Comparison of ENCODE assay signal across 24 mouse cellular contexts in genomic region chr4:87093612-87094011, GRCm38 (mm10).
"Had no signal": no experiment of that assay in that cellular context is flagged by ENCODE, and none has a peak within 500 bp of the region (broad histone marks: within the 10 kb centered on the region; RNA-seq: fewer than 3 reads in every experiment).

No protein-coding gene starts in this region.

- H3K4me2 ChIP-seq: limb, embryonic 13.5 days; liver, embryonic 12.5 days; liver, embryonic 15.5 days; lung, embryonic 15.5 days; midbrain, embryonic 13.5 days; neural tube, embryonic 13.5 days; stomach, embryonic 15.5 days had no signal

- H3K4me3 ChIP-seq: limb, embryonic 10.5 days; limb, embryonic 13.5 days; liver, embryonic 12.5 days; liver, embryonic 15.5 days; lung, embryonic 15.5 days; megakaryocyte, embryonic 14.5 days; midbrain, embryonic 10.5 days; midbrain, embryonic 13.5 days; myocyte; neural tube, embryonic 13.5 days; stomach, embryonic 15.5 days had no signal

- ATAC-seq: liver, embryonic 12.5 days; midbrain, embryonic 13.5 days; midbrain, embryonic 16.5 days had no signal

- DNase-seq: kidney, postnatal 14 days; kidney, postnatal 4 days; layer of hippocampus, adult 9-11 months; liver; lung, adult 18-20 months; lung, postnatal 10 days; lung, postnatal 36 days; retina, postnatal 1 day; right cerebral cortex, postnatal 25 days; spleen, adult 18-20 months; thymus, adult 18-20 months; thymus, postnatal 36 days had no signal

- H3K27ac ChIP-seq: limb, embryonic 10.5 days; limb, embryonic 13.5 days; liver, embryonic 12.5 days; liver, embryonic 15.5 days; lung, embryonic 15.5 days; midbrain, embryonic 10.5 days; midbrain, embryonic 13.5 days; neural tube, embryonic 13.5 days; stomach, embryonic 15.5 days had no signal

- H3K4me1 ChIP-seq: limb, embryonic 10.5 days; limb, embryonic 13.5 days; liver, embryonic 12.5 days; liver, embryonic 15.5 days; lung, embryonic 15.5 days; megakaryocyte, embryonic 14.5 days; midbrain, embryonic 10.5 days; midbrain, embryonic 13.5 days; neural tube, embryonic 13.5 days; stomach, embryonic 15.5 days had no signal

- H3K9me3 ChIP-seq: limb, embryonic 10.5 days; limb, embryonic 13.5 days; liver, embryonic 12.5 days; liver, embryonic 15.5 days; lung, embryonic 15.5 days; megakaryocyte, embryonic 14.5 days; midbrain, embryonic 10.5 days; midbrain, embryonic 13.5 days; neural tube, embryonic 13.5 days; stomach, embryonic 15.5 days had no signal

- H3K9ac ChIP-seq: limb, embryonic 13.5 days; liver, embryonic 12.5 days; liver, embryonic 15.5 days; lung, embryonic 15.5 days; midbrain, embryonic 13.5 days; neural tube, embryonic 13.5 days; stomach, embryonic 15.5 days had no signal

- H3K36me3 ChIP-seq: limb, embryonic 10.5 days; limb, embryonic 13.5 days; liver, embryonic 12.5 days; liver, embryonic 15.5 days; lung, embryonic 15.5 days; midbrain, embryonic 10.5 days; midbrain, embryonic 13.5 days; neural tube, embryonic 13.5 days; stomach, embryonic 15.5 days had no signal

- H3K27me3 ChIP-seq: limb, embryonic 13.5 days; liver, embryonic 12.5 days; liver, embryonic 15.5 days; lung, embryonic 15.5 days; megakaryocyte, embryonic 14.5 days; midbrain, embryonic 13.5 days; neural tube, embryonic 13.5 days; stomach, embryonic 15.5 days had no signal
